ENCODE assay signal across 14 mouse cellular contexts in the genomic region with DNA sequence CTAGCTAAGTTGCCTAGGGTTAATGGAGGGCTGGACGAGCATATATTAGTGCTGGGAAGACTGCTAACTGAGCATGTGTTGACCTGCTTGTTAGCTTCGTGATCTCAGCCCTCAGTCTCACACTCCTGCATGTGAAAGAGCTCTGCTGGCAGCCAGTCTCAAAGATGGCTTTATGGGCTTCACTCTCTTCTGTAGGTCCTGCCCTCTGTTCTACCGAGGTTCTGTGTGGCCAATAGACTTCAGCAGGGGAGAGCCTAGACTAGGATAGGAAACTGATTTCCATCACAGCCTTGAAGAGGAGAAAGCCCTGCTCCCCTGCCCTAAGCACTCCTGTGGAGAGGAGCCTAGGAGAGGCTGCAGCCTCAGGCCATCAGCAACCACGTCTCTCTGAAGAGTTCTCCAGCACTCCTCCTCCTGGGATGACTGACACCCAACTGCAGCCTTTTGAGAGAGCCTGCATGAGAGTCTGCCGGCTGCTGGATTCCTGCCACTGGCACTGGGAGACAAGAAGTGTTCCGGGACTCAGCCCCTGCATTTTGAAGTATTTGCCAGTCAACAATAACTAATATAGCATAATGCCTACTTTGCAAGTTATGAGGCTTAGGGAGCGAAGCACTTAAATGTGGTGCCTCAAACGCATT.
A peak's percentile ranks its signal among the peaks of the same experiment; 100 is the strongest.
DNase-seq lines count a peak whose midpoint lies in the region; TF ChIP-seq lines count a peak whose summit lies in the region.
"Had no signal": no experiment of that assay in that cellular context is flagged by ENCODE, and none has a peak within 500 bp of the region (broad histone marks: within the 10 kb centered on the region; RNA-seq: fewer than 3 reads in every experiment).

No protein-coding gene starts in this region.

- H3K4me1 ChIP-seq in ES-E14 (ENCODE audit: control insufficient read depth in 2 of 2, insufficient read depth in 2 of 2, low read length in 2 of 2, poor library complexity in 1 of 2), result peaks cover 21 to 42% of the 10 kb centered on the region in 2 experiments
- H3K4me1 ChIP-seq: limb, embryonic 12.5 days had no signal

- H3K9me3 ChIP-seq in ES-E14 (ENCODE audit: control insufficient read depth, insufficient read depth, low read depth, low read length), result no peaks in the 10 kb centered on the region
- H3K9me3 ChIP-seq: limb, embryonic 12.5 days; midbrain, embryonic 12.5 days; neural tube, embryonic 15.5 days had no signal

- peak; percentile 60 for DNase-seq in left cerebral cortex, postnatal 4 days
- no peak for DNase-seq in left cerebral cortex, adult 11 months (ENCODE audit: low spot score)
- peak; percentile 61 for DNase-seq in ES-E14 (ENCODE audit: low read depth, low spot score)
- peak; percentile 45 for DNase-seq in brain, adult 2 months (ENCODE audit: low read depth, low spot score)
- peak; percentile 44 to 45 for DNase-seq in layer of hippocampus, postnatal 36 days
- DNase-seq in embryo, embryonic 10.5 days (ENCODE audit: low spot score), result no peak
- DNase-seq in testis, postnatal 14 days (ENCODE audit: low spot score), result no peak
- DNase-seq: adrenal gland, postnatal 10 days; cerebellum, adult 2 months; kidney, postnatal 36 days; thymus, adult 2 months had no signal

- peak overlapping the region; percentile 54 to 56 for H3K4me3 ChIP-seq in ES-E14 (ENCODE audit: insufficient read depth in 1 of 2, low read depth in 1 of 2, low read length in 2 of 2, poor library complexity in 1 of 2, severe bottlenecking in 1 of 2)
- H3K4me3 ChIP-seq: limb, embryonic 12.5 days; midbrain, embryonic 12.5 days; neural tube, embryonic 15.5 days had no signal

- no peaks in the 10 kb centered on the region; the same call in 1 of the 2 replicates for H3K36me3 ChIP-seq in ES-E14 (ENCODE audit: control insufficient read depth, insufficient read depth, low read length, poor library complexity, severe bottlenecking)
- H3K36me3 ChIP-seq: limb, embryonic 12.5 days; midbrain, embryonic 12.5 days; neural tube, embryonic 15.5 days had no signal

- intact Hi-C loops in left cerebral cortex, postnatal 4 days (cut with DNase I), result no loop called here

- H3K27ac ChIP-seq in ES-E14 (ENCODE audit: insufficient read depth, low read depth, low read length, poor library complexity, severe bottlenecking), result no peak overlapping the region; the same call in 1 of the 2 replicates
- H3K27ac ChIP-seq: limb, embryonic 12.5 days; midbrain, embryonic 12.5 days; neural tube, embryonic 15.5 days had no signal

- in situ Hi-C loops in ES-E14 (cut with MboI; ENCODE audit: low sequenced_read_pairs in 2 of 2, unreplicated experiment in 2 of 2), result no loop called here

- no peak overlapping the region for H3K9ac ChIP-seq in ES-E14 (ENCODE audit: insufficient read depth, low read depth, low read length, poor library complexity, severe bottlenecking)
- H3K9ac ChIP-seq: limb, embryonic 12.5 days; midbrain, embryonic 12.5 days; neural tube, embryonic 15.5 days had no signal

TF ChIP-seq in ES-E14, 5 proteins besides CTCF, POLR2A, EP300 and RAD21:
- TF ChIP-seq MAFK (IDR thresholded peaks at IDR 0.05; ENCODE audit: insufficient read depth, low read depth, low read length), result no peak
- TF ChIP-seq ZNF384 (IDR thresholded peaks at IDR 0.05; ENCODE audit: low read depth, low read length), result no peak
- TF ChIP-seq HCFC1 (IDR thresholded peaks at IDR 0.05; ENCODE audit: borderline replicate concordance, insufficient read depth, low read length), result peak; percentile 80

Comparison
In these comparisons a context has a peak if more than half of its experiments do, and no peak if none do; other contexts are left out.
1. DNase-seq: peak in left cerebral cortex, postnatal 4 days (single experiment), ES-E14 (single experiment), brain, adult 2 months (single experiment) and layer of hippocampus, postnatal 36 days (2 of 2); none in left cerebral cortex, adult 11 months (single experiment), embryo, embryonic 10.5 days (single experiment) and testis, postnatal 14 days (single experiment).